11 mouse cellular contexts compared by ENCODE assay signal in genomic region chr7:55911371-55911770, GRCm38 (mm10). TPM values are rescaled to one million over a fixed set of nuclear protein-coding genes. Genes with fewer than 3 reads are reported as not detected.
A peak's percentile ranks its signal among the peaks of the same experiment; 100 is the strongest.
DNase-seq lines count a peak whose midpoint lies in the region; ATAC-seq lines count a peak whose summit lies in the region.
"Had no signal": no experiment of that assay in that cellular context is flagged by ENCODE, and none has a peak within 500 bp of the region (broad histone marks: within the 10 kb centered on the region; RNA-seq: fewer than 3 reads in every experiment).

No protein-coding gene starts in this region.

- no peaks in the 10 kb centered on the region for H3K4me1 ChIP-seq in intestine, embryonic 15.5 days (replicated peaks)
- H3K4me1 ChIP-seq: forebrain, embryonic 10.5 days; lung, embryonic 15.5 days; stomach, embryonic 15.5 days had no signal

- WGBS in intestine, embryonic 15.5 days = 78% methylated on average over 8 of the region's 8 CpGs

- peak; percentile 79 for ATAC-seq in intestine, embryonic 15.5 days

- H3K27me3 ChIP-seq in intestine, embryonic 15.5 days (replicated peaks) = no peaks in the 10 kb centered on the region
- H3K27me3 ChIP-seq: lung, embryonic 15.5 days; stomach, embryonic 15.5 days had no signal

- peaks cover 31% of the 10 kb centered on the region for H3K36me3 ChIP-seq in intestine, embryonic 15.5 days

- H3K4me3 ChIP-seq in intestine, embryonic 15.5 days (replicated peaks) = no peak overlapping the region
- H3K4me3 ChIP-seq: forebrain, embryonic 10.5 days; lung, embryonic 15.5 days; stomach, embryonic 15.5 days had no signal

- H3K27ac ChIP-seq in intestine, embryonic 15.5 days = 0 out of 2 replicates have a peak overlapping the region, but pooled peaks have one; percentile 6
- H3K27ac ChIP-seq: forebrain, embryonic 10.5 days; lung, embryonic 15.5 days; stomach, embryonic 15.5 days had no signal

- H3K4me2 ChIP-seq in intestine, embryonic 15.5 days (replicated peaks) = no peak overlapping the region
- H3K4me2 ChIP-seq: lung, embryonic 15.5 days; stomach, embryonic 15.5 days had no signal

- H3K9me3 ChIP-seq in intestine, embryonic 15.5 days = no peaks in the 10 kb centered on the region
- H3K9me3 ChIP-seq: forebrain, embryonic 10.5 days; lung, embryonic 15.5 days; stomach, embryonic 15.5 days had no signal

- DNase-seq in heart, adult 9 months (ENCODE audit: low spot score in 2 of 2) = peak; percentile 39 to 58
- no peak for DNase-seq in heart, postnatal 4 days
- peak; percentile 60 to 66 for DNase-seq in right cerebral cortex, postnatal 10 days (ENCODE audit: low spot score in 2 of 2)
- no peak for DNase-seq in right cerebral cortex, postnatal 36 days (ENCODE audit: low spot score in 2 of 2)
- DNase-seq in yolk sac, embryonic 10.5 days (ENCODE audit: low spot score) = peak; percentile 70
- no peak for DNase-seq in neural tube, embryonic 10.5 days (ENCODE audit: extremely low spot score, low spot score)
- DNase-seq: cerebellum, adult 8-10 months had no signal

- H3K9ac ChIP-seq in intestine, embryonic 15.5 days = no peak overlapping the region
- H3K9ac ChIP-seq: lung, embryonic 15.5 days; stomach, embryonic 15.5 days had no signal

RNA-seq across cellular contexts. Expression of gene Nipa2, which starts 50.9 kb away (rescaled TPM):
- 10 to 100 TPM; 52.7 to 54.0 TPM for total RNA-seq in heart, postnatal 4 days (2021)
- 56.6 and 63.9 TPM in 2 replicates for polyA plus RNA-seq in intestine, embryonic 15.5 days (2015; fragmentation: Nextera tagmentation; extraction: Ambion mirVana)

Comparison
In these comparisons a context has a peak if more than half of its experiments do, and no peak if none do; other contexts are left out.
1. DNase-seq: peak in heart, adult 9 months (2 of 2), right cerebral cortex, postnatal 10 days (2 of 2) and yolk sac, embryonic 10.5 days (single experiment); none in heart, postnatal 4 days (single experiment), right cerebral cortex, postnatal 36 days (0 of 2) and neural tube, embryonic 10.5 days (single experiment).